Mouse (Mus musculus) effector memory CD4-positive, alpha-beta T cell, adult 5 months (primary cell): ENCODE data around the gene Osbpl9. TPM values are rescaled to one million over a fixed set of nuclear protein-coding genes. Genes with fewer than 3 reads are reported as not detected.

Source experiments
- polyA plus RNA-seq: library from polyadenylated mRNA; unstranded; fragments of 100-300 nt; shearing (Covaris generic); gene quantifications from one replicate; pipeline ENCODE4 v1.2.1, GENCODE M21; 2017

Osbpl9 gene
- 149 TPM for polyA plus RNA-seq

DNA sequence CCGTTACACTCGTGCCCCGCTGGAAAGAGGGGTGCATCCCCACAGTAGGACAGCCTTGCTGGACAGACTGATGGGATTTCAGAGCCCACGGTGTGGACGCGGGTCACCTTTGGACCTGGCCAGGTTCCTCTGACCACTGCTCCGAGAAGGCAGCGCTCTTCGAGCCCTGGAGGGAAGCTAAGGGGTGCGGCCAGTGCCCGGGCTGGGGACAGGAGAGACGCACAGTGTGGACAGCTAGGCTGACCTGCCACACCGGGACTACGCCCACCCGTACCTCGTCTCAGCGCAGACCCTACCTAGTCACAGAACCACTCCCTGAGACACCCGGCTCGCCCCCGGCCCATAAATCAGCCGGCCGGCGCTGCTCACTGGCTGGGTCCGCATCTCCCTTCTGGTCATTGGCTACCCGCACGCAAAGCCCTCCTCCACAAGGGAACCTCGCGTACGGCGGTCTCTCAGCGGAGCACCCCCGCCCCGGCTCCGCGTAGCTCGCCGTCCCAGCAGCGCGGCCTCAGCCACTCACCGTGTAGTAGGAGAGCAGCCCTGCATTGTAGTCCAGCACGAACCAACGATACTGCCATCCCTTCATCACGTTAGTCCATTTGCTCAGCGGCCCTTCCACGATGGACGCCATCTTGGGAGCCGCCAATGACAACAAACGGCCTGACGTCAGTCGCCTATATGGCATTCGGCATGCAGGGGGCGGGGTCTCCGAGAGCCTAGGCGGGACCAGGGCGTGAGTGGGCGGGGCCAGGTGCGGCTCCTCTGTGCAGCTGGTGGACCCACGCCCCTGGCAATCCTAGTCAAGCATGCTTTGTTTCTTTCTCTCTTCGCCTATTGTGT, at the start of gene Osbpl9:
Gene Osbpl9, minus strand, starts transcription at position 691 of the 843 bp plus-strand sequence.

GRCm38 (mm10) chr4:109234185-109234584, 32.1 kb upstream of the Osbpl9 start, which contains the start of gene Calr4:
Gene Calr4, plus strand, starts transcription at chr4:109234485.

Other genes starting within 250 kb of the Osbpl9 start
- 80.4 TPM for gene Nrd1, start 201.6 kb downstream of the Osbpl9 start, polyA plus RNA-seq
- not detected for gene Calr4, start 32.2 kb upstream of the Osbpl9 start, polyA plus RNA-seq
- gene Eps15, start 78.0 kb upstream of the Osbpl9 start, polyA plus RNA-seq = 114 TPM
- not detected for gene Ttc39a, start 204.4 kb upstream of the Osbpl9 start, polyA plus RNA-seq